Mouse (Mus musculus) cerebellum, adult 2 months (tissue): ENCODE data around the gene Tnni3.

Experiments
- CTCF ChIP-seq: fragments of 200-500 bp; IDR thresholded peaks from 2 replicates; pipeline ENCODE4 v1.5.1; 2011; ENCODE audit warnings: low read depth, mild to moderate bottlenecking, control low read depth, low read length, moderate library complexity, borderline replicate concordance; ENCODE audit not compliant: insufficient read depth
- POLR2A ChIP-seq: fragments of 200-500 bp; IDR thresholded peaks from 2 replicates; pipeline ENCODE4 v1.6.1; 2011; ENCODE audit warnings: low read length, control low read depth, borderline replicate concordance; ENCODE audit not compliant: insufficient read depth

DNA sequence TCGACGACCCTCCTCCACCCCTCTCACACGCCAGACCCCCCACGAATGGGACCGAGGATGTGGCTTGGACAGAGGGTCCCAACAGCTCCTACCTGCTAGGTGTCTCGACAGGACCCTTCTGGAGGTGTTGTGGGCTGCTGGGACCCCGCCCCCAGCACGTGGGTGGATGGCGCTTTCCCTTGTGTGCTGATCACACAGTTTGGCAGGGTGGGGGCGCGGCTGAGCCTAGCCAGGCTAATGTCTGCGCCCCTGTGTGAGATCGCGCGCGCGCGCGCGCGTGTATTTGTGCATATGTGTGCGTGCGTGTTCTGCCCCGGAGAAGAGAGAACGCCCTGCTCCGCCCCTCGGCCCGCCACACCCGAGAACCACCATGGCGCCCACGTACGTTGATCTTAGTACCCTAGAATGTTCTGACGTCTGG lies 23.2 kb upstream of the Tnni3 start, which contains the start of gene Syt5:
- TF ChIP-seq CTCF, result no peak
- no peak for TF ChIP-seq POLR2A
